ENCODE assay signal across 8 mouse cellular contexts in genomic region chr7:3290257-3291033, GRCm38 (mm10). TPM values are rescaled to one million over a fixed set of nuclear protein-coding genes. Genes with fewer than 3 reads are reported as not detected.
DNase-seq lines count a peak whose midpoint lies in the region; ATAC-seq and TF ChIP-seq lines count a peak whose summit lies in the region.

No protein-coding gene starts in this region.

- 2% methylated on average over 18 of the region's 18 CpGs for WGBS in forebrain, postnatal 0 days
- under 1% methylated on average over 18 of the region's 18 CpGs for WGBS in lung, embryonic 14.5 days

- no peaks in the 10 kb centered on the region for H3K9me3 ChIP-seq in ES-E14 (ENCODE audit: control insufficient read depth, insufficient read depth, low read depth, low read length)
- H3K9me3 ChIP-seq in forebrain, postnatal 0 days (ENCODE audit: low read length) = no peaks in the 10 kb centered on the region
- no peaks in the 10 kb centered on the region for H3K9me3 ChIP-seq in lung, embryonic 14.5 days (ENCODE audit: low read depth, low read length)

- peak overlapping the region; percentile 75 for H3K9ac ChIP-seq in ES-E14 (ENCODE audit: insufficient read depth, low read depth, low read length, poor library complexity, severe bottlenecking)
- H3K9ac ChIP-seq in forebrain, postnatal 0 days = peak overlapping the region; percentile 79
- H3K9ac ChIP-seq in lung, embryonic 14.5 days = peak overlapping the region; percentile 64

- H3K27me3 ChIP-seq in forebrain, postnatal 0 days (ENCODE audit: insufficient read depth, low read length) = no peaks in the 10 kb centered on the region
- H3K27me3 ChIP-seq in lung, embryonic 14.5 days (ENCODE audit: insufficient read depth, low read length) = no peaks in the 10 kb centered on the region

- no peaks in the 10 kb centered on the region; the same call in 1 of the 2 replicates for H3K36me3 ChIP-seq in ES-E14 (ENCODE audit: control insufficient read depth, insufficient read depth, low read length, poor library complexity, severe bottlenecking)
- peaks cover 7% of the 10 kb centered on the region for H3K36me3 ChIP-seq in forebrain, postnatal 0 days (ENCODE audit: insufficient read depth)
- peaks cover 16% of the 10 kb centered on the region for H3K36me3 ChIP-seq in lung, embryonic 14.5 days (ENCODE audit: insufficient read depth)

- ATAC-seq in forebrain, postnatal 0 days = peak; percentile 89
- ATAC-seq in lung, embryonic 14.5 days (ENCODE audit: insufficient read depth) = peak; percentile 83
- ATAC-seq in neutrophil, adult 5-6 weeks (ENCODE audit: extremely low read depth, insufficient number of reproducible peaks, low FRiP score, poor library complexity, severe bottlenecking) = peak; percentile 88

- peak overlapping the region; percentile 84 for H3K4me2 ChIP-seq in forebrain, postnatal 0 days (ENCODE audit: low read depth)
- peak overlapping the region; percentile 76 for H3K4me2 ChIP-seq in lung, embryonic 14.5 days

- TF ChIP-seq CTCF in forebrain, postnatal 0 days (IDR thresholded peaks at IDR 0.05; ENCODE audit: low read depth) = no peak
- TF ChIP-seq CTCF in lung, embryonic 14.5 days (IDR thresholded peaks at IDR 0.05; ENCODE audit: low read depth) = no peak

- peak overlapping the region; percentile 81 for H3K27ac ChIP-seq in ES-E14 (ENCODE audit: insufficient read depth, low read depth, low read length, poor library complexity, severe bottlenecking)
- H3K27ac ChIP-seq in forebrain, postnatal 0 days (ENCODE audit: low read depth, low read length) = peak overlapping the region; percentile 85
- peak overlapping the region; percentile 94 for H3K27ac ChIP-seq in lung, embryonic 14.5 days (ENCODE audit: low read depth)

- in situ Hi-C loops in ES-E14 (cut with MboI; ENCODE audit: low sequenced_read_pairs in 2 of 2, unreplicated experiment in 2 of 2) = no loop called here

- peak; percentile 97 for DNase-seq in ES-E14 (ENCODE audit: low read depth, low spot score)
- DNase-seq in cerebellum, adult 11 months = peak; percentile 88
- DNase-seq in forebrain, postnatal 0 days = peak; percentile 90
- DNase-seq in heart, postnatal 4 days = peak; percentile 99
- DNase-seq in layer of hippocampus, adult 8-10 months (ENCODE audit: low spot score in 2 of 2) = peak; percentile 86 to 91
- peak; percentile 100 for DNase-seq in lung, embryonic 14.5 days
- DNase-seq in thymus, adult 18-20 months = peak; percentile 71 to 77

- H3K4me1 ChIP-seq in ES-E14 (ENCODE audit: control insufficient read depth in 2 of 2, insufficient read depth in 2 of 2, low read length in 2 of 2, poor library complexity in 1 of 2) = peaks cover 2 to 5% of the 10 kb centered on the region in 2 experiments; a peak in 2 of 4 replicates
- peaks cover 6% of the 10 kb centered on the region for H3K4me1 ChIP-seq in forebrain, postnatal 0 days (ENCODE audit: insufficient read depth)
- peaks cover 7% of the 10 kb centered on the region; the same call in 1 of the 2 replicates for H3K4me1 ChIP-seq in lung, embryonic 14.5 days (ENCODE audit: insufficient read depth)

- H3K4me3 ChIP-seq in ES-E14 (ENCODE audit: insufficient read depth in 1 of 2, low read depth in 1 of 2, low read length in 2 of 2, poor library complexity in 1 of 2, severe bottlenecking in 1 of 2) = peak overlapping the region; percentile 61 to 68
- H3K4me3 ChIP-seq in forebrain, postnatal 0 days (ENCODE audit: low read depth, low read length) = peak overlapping the region; percentile 49
- H3K4me3 ChIP-seq in lung, embryonic 14.5 days (ENCODE audit: low read depth, low read length) = peak overlapping the region; percentile 52

TF ChIP-seq in ES-E14, 5 proteins besides CTCF, POLR2A, EP300 and RAD21:
- no peak for TF ChIP-seq ZNF384 (IDR thresholded peaks at IDR 0.05; ENCODE audit: low read depth, low read length)
- no peak for TF ChIP-seq ZC3H11A (IDR thresholded peaks at IDR 0.05; ENCODE audit: borderline replicate concordance, low read depth, low read length)
- TF ChIP-seq MAFK (IDR thresholded peaks at IDR 0.05; ENCODE audit: insufficient read depth, low read depth, low read length) = no peak
- no peak for TF ChIP-seq CHD2 (IDR thresholded peaks at IDR 0.05; ENCODE audit: low read depth, low read length)

RNA-seq across cellular contexts. Expression of gene Prkcg, which starts 1.5 kb away (rescaled TPM):
- 6.6 and 7.3 TPM in 2 replicates for total RNA-seq in ES-E14 (2012; rRNA removed)
- 10.2 and 17.3 TPM in 2 replicates for total RNA-seq in forebrain, postnatal 0 days (2014; rRNA removed)
- polyA plus RNA-seq in forebrain, postnatal 0 days (2015; fragmentation: Nextera tagmentation; extraction: Ambion mirVana) = 12.1 and 15.1 TPM in 2 replicates
- 1 to 10 TPM; 5.7 to 8.5 TPM for total RNA-seq in heart, postnatal 4 days (2021)
- total RNA-seq in layer of hippocampus, adult 8-10 months (2022) = 100 to 1,000 TPM; 458 to 553 (median 501) TPM
- 0.14 and 0.25 TPM in 2 replicates for polyA plus RNA-seq in lung, embryonic 14.5 days (2014; fragmentation: Nextera tagmentation; extraction: Ambion mirVana)
- total RNA-seq in neutrophil, adult 5-6 weeks (2017) = 8.7 and 13.9 TPM in 2 replicates

RNA-seq across cellular contexts. Expression of gene Myadm, which starts 1.6 kb away (rescaled TPM):
- total RNA-seq in ES-E14 (2012; rRNA removed) = 80.8 and 84.1 TPM in 2 replicates
- total RNA-seq in forebrain, postnatal 0 days (2014; rRNA removed) = 16.2 and 22.3 TPM in 2 replicates
- 14.0 and 22.3 TPM in 2 replicates for polyA plus RNA-seq in forebrain, postnatal 0 days (2015; fragmentation: Nextera tagmentation; extraction: Ambion mirVana)
- 100 to 1,000 TPM; 299 to 315 TPM for total RNA-seq in heart, postnatal 4 days (2021)
- 10 to 100 TPM; 57.2 to 68.4 (median 58.8) TPM for total RNA-seq in layer of hippocampus, adult 8-10 months (2022)
- polyA plus RNA-seq in lung, embryonic 14.5 days (2014; fragmentation: Nextera tagmentation; extraction: Ambion mirVana) = 138 and 147 TPM in 2 replicates
- 237 and 256 TPM in 2 replicates for total RNA-seq in neutrophil, adult 5-6 weeks (2017)

RNA-seq across cellular contexts. Expression of gene Nlrp12, which starts 40.9 kb away (rescaled TPM):
- total RNA-seq in ES-E14 (2012; rRNA removed) = 3.7 and 8.0 TPM in 2 replicates
- total RNA-seq in forebrain, postnatal 0 days (2014; rRNA removed) = not detected in 2 replicates
- 0.04 and 0.05 TPM in 2 replicates for polyA plus RNA-seq in forebrain, postnatal 0 days (2015; fragmentation: Nextera tagmentation; extraction: Ambion mirVana)
- total RNA-seq in heart, postnatal 4 days (2021) = under 1 TPM; 0.07 TPM
- total RNA-seq in layer of hippocampus, adult 8-10 months (2022) = under 1 TPM in 1 of 4 experiments, not detected in 3; 0.09 TPM
- not detected in 2 replicates for polyA plus RNA-seq in lung, embryonic 14.5 days (2014; fragmentation: Nextera tagmentation; extraction: Ambion mirVana)
- total RNA-seq in neutrophil, adult 5-6 weeks (2017) = 151 and 156 TPM in 2 replicates

RNA-seq across cellular contexts. Expression of gene Cacng7, which starts 42.3 kb away (rescaled TPM):
- 14.4 and 16.0 TPM in 2 replicates for total RNA-seq in ES-E14 (2012; rRNA removed)
- 73.4 and 78.9 TPM in 2 replicates for total RNA-seq in forebrain, postnatal 0 days (2014; rRNA removed)
- 2.3 and 2.5 TPM in 2 replicates for polyA plus RNA-seq in forebrain, postnatal 0 days (2015; fragmentation: Nextera tagmentation; extraction: Ambion mirVana)
- 1 to 10 TPM; 6.9 to 7.4 TPM for total RNA-seq in heart, postnatal 4 days (2021)
- total RNA-seq in layer of hippocampus, adult 8-10 months (2022) = 100 to 1,000 TPM; 131 to 139 (median 137) TPM
- 1.2 and 1.5 TPM in 2 replicates for polyA plus RNA-seq in lung, embryonic 14.5 days (2014; fragmentation: Nextera tagmentation; extraction: Ambion mirVana)
- total RNA-seq in neutrophil, adult 5-6 weeks (2017) = not detected in 2 replicates

Comparison
In these comparisons a context has a peak if more than half of its experiments do, and no peak if none do; other contexts are left out.
1. Peak in every context shown above with its lines: DNase-seq, ATAC-seq, H3K4me3 ChIP-seq and H3K27ac ChIP-seq.
2. RNA of gene Prkcg, which starts 1.5 kb away (total RNA-seq): 458 to 553 TPM in layer of hippocampus, adult 8-10 months; 10.2 to 17.3 TPM in forebrain, postnatal 0 days, 8.7 to 13.9 TPM in neutrophil, adult 5-6 weeks, 5.7 to 8.5 TPM in heart, postnatal 4 days and 6.6 to 7.3 TPM in ES-E14; every median in the first group is over 10 times any median in the second.
3. RNA of gene Nlrp12, which starts 40.9 kb away (total RNA-seq): 151 to 156 TPM in neutrophil, adult 5-6 weeks; 3.7 to 8.0 TPM in ES-E14, 0.07 TPM in heart, postnatal 4 days, 0.09 TPM in layer of hippocampus, adult 8-10 months and not detected in forebrain, postnatal 0 days; every median in the first group is over 10 times any median in the second.